Mouse (Mus musculus): ENCODE measurements around the gene Arhgap6. TPM values are rescaled to one million over a fixed set of nuclear protein-coding genes. Genes with fewer than 3 reads are reported as not detected.

The Arhgap6 gene
- total and polyA plus RNA-seq, 2 experiments from 2014 or later = 3.9 to 7.4 TPM

DNA sequence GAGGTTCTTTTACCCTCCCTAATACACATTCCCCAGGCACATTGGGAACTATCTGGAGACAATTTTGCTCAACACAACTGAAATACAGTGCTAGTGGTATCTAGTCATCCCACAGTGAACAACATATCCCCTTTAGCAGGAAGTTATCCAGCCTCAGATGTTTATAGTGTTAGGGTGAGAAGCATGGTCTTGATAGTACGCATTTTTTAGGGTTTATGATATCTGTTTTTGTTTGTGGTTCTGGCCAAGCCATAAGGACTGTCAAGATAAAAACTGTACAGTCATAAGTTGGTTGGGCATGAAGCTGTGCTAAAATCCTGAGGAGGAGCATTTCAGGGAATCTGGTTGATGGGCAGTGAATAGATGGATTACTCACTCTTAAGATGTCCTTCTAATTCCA lies 271.0 kb downstream of the Arhgap6 start:
- DNase-seq (ENCODE audit: low spot score) (no peak), ATAC-seq (ENCODE audit: insufficient read depth, low read depth) (no peak)
- Histone ChIP-seq H3K4me1 (ENCODE audit: control insufficient read depth, insufficient read depth) (no peaks in the 10 kb centered on the region), H3K36me3 (replicated peaks; ENCODE audit: control insufficient read depth, insufficient read depth, low read length) (no peaks in the 10 kb centered on the region), H3K9me3 (replicated peaks; ENCODE audit: control insufficient read depth, low read length) (no peaks in the 10 kb centered on the region), H3K4me3 (ENCODE audit: low read depth, low read length) (no peak overlapping the region), H3K4me2 (ENCODE audit: low read depth, low read length) (no peak overlapping the region), H3K27ac (ENCODE audit: low read depth) (no peak overlapping the region), H3K9ac (replicated peaks; ENCODE audit: low read depth, low read length) (no peak overlapping the region), H3K27me3 (ENCODE audit: control insufficient read depth, insufficient read depth, low read length) (no peaks in the 10 kb centered on the region)
- 65% methylated on average over 1 of the region's 1 CpGs for WGBS
- TF ChIP-seq EP300 (IDR thresholded peaks at IDR 0.05; ENCODE audit: low read depth) (no peak), CTCF (IDR thresholded peaks at IDR 0.05; ENCODE audit: low read depth) (no peak)

DNA sequence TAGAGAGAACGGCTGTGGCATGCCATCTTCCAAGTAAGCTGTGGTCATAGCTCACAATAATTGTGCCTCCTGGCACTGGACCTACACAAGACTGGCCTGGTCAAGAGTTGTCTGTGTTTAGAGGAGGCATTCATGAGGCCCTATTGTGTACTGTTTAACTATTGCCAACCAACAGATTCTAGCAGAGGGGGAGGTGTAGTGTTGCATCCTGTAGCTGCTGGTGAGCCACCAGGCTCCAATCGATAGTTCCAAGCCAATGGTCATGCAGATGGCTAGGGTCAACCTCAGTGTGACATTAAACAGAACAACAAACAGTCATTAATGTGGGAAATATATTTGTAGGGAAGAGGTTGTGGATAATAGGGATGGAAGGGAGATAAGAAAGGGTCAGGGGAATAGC lies 280.1 kb downstream of the Arhgap6 start:
- Histone ChIP-seq H3K9me3 (replicated peaks; ENCODE audit: control insufficient read depth, low read length) (no peaks in the 10 kb centered on the region), H3K4me1 (ENCODE audit: control insufficient read depth, insufficient read depth) (no peaks in the 10 kb centered on the region), H3K36me3 (replicated peaks; ENCODE audit: control insufficient read depth, insufficient read depth, low read length) (no peaks in the 10 kb centered on the region), H3K9ac (replicated peaks; ENCODE audit: low read depth, low read length) (no peak overlapping the region), H3K27ac (ENCODE audit: low read depth) (no peak overlapping the region), H3K4me3 (ENCODE audit: low read depth, low read length) (no peak overlapping the region), H3K4me2 (ENCODE audit: low read depth, low read length) (no peak overlapping the region), H3K27me3 (ENCODE audit: control insufficient read depth, insufficient read depth, low read length) (no peaks in the 10 kb centered on the region)
- DNase-seq (ENCODE audit: low spot score) = no peak
- no peak for TF ChIP-seq EP300 (IDR thresholded peaks at IDR 0.05; ENCODE audit: low read depth)
- no peak for TF ChIP-seq CTCF (IDR thresholded peaks at IDR 0.05; ENCODE audit: low read depth)
- ATAC-seq (ENCODE audit: insufficient read depth, low read depth) = no peak
- WGBS = 79% methylated on average over 2 of the region's 2 CpGs

DNA sequence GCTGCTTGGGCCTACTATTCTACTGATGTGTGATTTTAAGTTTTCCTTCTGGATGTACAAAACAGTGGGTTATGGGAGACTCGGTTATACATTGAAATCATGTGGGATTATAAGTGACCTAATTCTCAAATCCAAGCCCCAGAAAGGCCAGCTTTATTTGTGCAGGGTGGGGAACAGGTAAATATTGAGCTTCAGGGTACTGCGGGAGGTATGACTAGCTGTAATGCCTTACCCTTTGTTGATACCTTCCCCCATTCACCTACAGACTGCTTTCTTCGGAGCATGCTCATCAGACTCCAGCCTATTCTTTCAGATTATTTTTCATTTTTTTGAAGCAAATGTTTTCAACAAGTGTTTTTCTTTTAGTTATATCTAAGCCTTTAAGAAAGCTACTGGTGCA lies 286.7 kb downstream of the Arhgap6 start:
- ATAC-seq (ENCODE audit: insufficient read depth, low read depth) = no peak
- H3K9ac ChIP-seq (replicated peaks; ENCODE audit: low read depth, low read length) = no peak overlapping the region
- no peak overlapping the region for H3K4me3 ChIP-seq (ENCODE audit: low read depth, low read length)
- 81% methylated on average over 3 of the region's 3 CpGs for WGBS
- H3K9me3 ChIP-seq (replicated peaks; ENCODE audit: control insufficient read depth, low read length) = no peaks in the 10 kb centered on the region
- H3K4me2 ChIP-seq (ENCODE audit: low read depth, low read length) = no peak overlapping the region
- H3K27ac ChIP-seq (ENCODE audit: low read depth) = no peak overlapping the region
- H3K27me3 ChIP-seq (ENCODE audit: control insufficient read depth, insufficient read depth, low read length) = no peaks in the 10 kb centered on the region
- H3K36me3 ChIP-seq (replicated peaks; ENCODE audit: control insufficient read depth, insufficient read depth, low read length) = no peaks in the 10 kb centered on the region
- no peaks in the 10 kb centered on the region for H3K4me1 ChIP-seq (ENCODE audit: control insufficient read depth, insufficient read depth)
- DNase-seq (ENCODE audit: low spot score) = no peak
- no peak for TF ChIP-seq EP300 (IDR thresholded peaks at IDR 0.05; ENCODE audit: low read depth)
- no peak for TF ChIP-seq CTCF (IDR thresholded peaks at IDR 0.05; ENCODE audit: low read depth)

DNA sequence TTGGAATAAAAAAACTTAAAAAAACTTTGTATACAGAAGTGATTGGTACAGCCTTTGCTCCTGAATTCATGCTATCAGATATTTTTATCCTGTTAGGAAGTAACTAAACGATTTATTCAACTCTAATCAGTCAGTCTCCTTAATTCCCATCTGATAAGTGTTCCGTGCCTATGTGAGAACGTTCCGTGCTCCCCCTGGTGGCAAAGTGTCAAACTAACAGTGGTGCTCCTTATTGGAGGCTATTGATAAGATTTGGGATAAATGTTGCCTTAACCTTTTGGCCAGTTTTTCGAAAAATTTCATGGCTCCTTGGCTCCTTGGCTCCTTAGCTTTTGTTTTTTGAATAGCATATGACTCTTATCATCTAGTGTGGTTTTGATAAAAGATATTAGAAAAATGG lies 291.0 kb downstream of the Arhgap6 start:
- Histone ChIP-seq H3K4me3 (ENCODE audit: low read depth, low read length) (no peak overlapping the region), H3K27ac (ENCODE audit: low read depth) (no peak overlapping the region), H3K36me3 (replicated peaks; ENCODE audit: control insufficient read depth, insufficient read depth, low read length) (no peaks in the 10 kb centered on the region), H3K4me1 (ENCODE audit: control insufficient read depth, insufficient read depth) (no peaks in the 10 kb centered on the region), H3K9me3 (replicated peaks; ENCODE audit: control insufficient read depth, low read length) (no peaks in the 10 kb centered on the region), H3K9ac (replicated peaks; ENCODE audit: low read depth, low read length) (no peak overlapping the region), H3K4me2 (ENCODE audit: low read depth, low read length) (no peak overlapping the region), H3K27me3 (ENCODE audit: control insufficient read depth, insufficient read depth, low read length) (no peaks in the 10 kb centered on the region)
- TF ChIP-seq CTCF (IDR thresholded peaks at IDR 0.05; ENCODE audit: low read depth) (peak; percentile 55), EP300 (IDR thresholded peaks at IDR 0.05; ENCODE audit: low read depth) (no peak)
- DNase-seq (ENCODE audit: low spot score) (no peak), ATAC-seq (ENCODE audit: insufficient read depth, low read depth) (no peak)
- 6% methylated on average over 5 of the region's 5 CpGs for WGBS

DNA sequence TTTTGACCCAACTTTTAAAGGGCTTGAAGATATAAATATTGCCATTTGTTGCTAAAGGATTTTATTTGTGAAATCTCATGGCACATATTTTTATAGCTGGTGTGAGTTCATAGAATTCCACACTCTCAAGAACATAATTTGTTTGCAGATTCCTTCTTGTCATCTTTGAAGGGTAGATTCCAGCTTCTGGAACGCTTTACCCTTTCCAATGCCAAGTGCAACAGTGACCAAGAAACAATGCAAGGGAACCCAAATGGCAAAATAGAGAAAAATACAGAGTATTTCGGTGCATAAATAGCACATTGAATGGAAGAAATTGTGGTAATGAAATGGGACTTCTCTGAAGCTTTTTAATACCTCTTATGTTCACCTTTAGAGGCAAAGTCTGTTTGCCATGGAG lies 294.3 kb downstream of the Arhgap6 start:
- H3K27me3 ChIP-seq (ENCODE audit: control insufficient read depth, insufficient read depth, low read length) = no peaks in the 10 kb centered on the region

DNA sequence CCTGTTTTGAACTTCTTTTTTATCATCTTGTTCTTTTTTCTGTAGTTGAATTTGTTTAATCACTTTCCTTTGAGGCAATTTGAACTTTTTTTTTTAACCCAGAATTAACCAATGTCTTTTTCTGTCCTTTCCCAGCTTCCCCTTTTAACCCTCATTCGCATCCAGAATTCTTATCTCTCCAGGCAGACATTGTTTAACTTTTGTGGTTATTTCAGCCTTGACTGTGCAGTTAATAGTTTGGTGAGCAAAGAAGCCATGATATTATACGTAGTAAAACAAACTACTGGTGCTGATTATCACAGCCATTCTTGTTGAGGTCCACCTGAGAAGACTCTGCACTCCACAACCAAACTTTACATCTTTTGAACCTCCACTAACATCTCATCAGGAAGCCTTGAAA lies 299.7 kb downstream of the Arhgap6 start:
- no peak overlapping the region for H3K4me3 ChIP-seq (ENCODE audit: low read depth, low read length)
- no peak overlapping the region for H3K9ac ChIP-seq (replicated peaks; ENCODE audit: low read depth, low read length)
- no peak overlapping the region for H3K27ac ChIP-seq (ENCODE audit: low read depth)
- WGBS = 51% methylated on average over 2 of the region's 2 CpGs
- H3K9me3 ChIP-seq (replicated peaks; ENCODE audit: control insufficient read depth, low read length) = no peaks in the 10 kb centered on the region
- H3K27me3 ChIP-seq (ENCODE audit: control insufficient read depth, insufficient read depth, low read length) = no peaks in the 10 kb centered on the region
- no peak for TF ChIP-seq CTCF (IDR thresholded peaks at IDR 0.05; ENCODE audit: low read depth)
- no peak for TF ChIP-seq EP300 (IDR thresholded peaks at IDR 0.05; ENCODE audit: low read depth)
- H3K36me3 ChIP-seq (replicated peaks; ENCODE audit: control insufficient read depth, insufficient read depth, low read length) = no peaks in the 10 kb centered on the region
- DNase-seq (ENCODE audit: low spot score) = no peak
- no peak for ATAC-seq (ENCODE audit: insufficient read depth, low read depth)
- no peaks in the 10 kb centered on the region for H3K4me1 ChIP-seq (ENCODE audit: control insufficient read depth, insufficient read depth)
- H3K4me2 ChIP-seq (ENCODE audit: low read depth, low read length) = no peak overlapping the region

More for the DNA sequence above, 294.3 kb downstream of the Arhgap6 start:
- Histone ChIP-seq H3K9me3 (replicated peaks; ENCODE audit: control insufficient read depth, low read length) (no peaks in the 10 kb centered on the region), H3K9ac (replicated peaks; ENCODE audit: low read depth, low read length) (no peak overlapping the region), H3K27ac (ENCODE audit: low read depth) (no peak overlapping the region), H3K4me2 (ENCODE audit: low read depth, low read length) (no peak overlapping the region), H3K4me3 (ENCODE audit: low read depth, low read length) (no peak overlapping the region), H3K36me3 (replicated peaks; ENCODE audit: control insufficient read depth, insufficient read depth, low read length) (no peaks in the 10 kb centered on the region), H3K4me1 (ENCODE audit: control insufficient read depth, insufficient read depth) (no peaks in the 10 kb centered on the region)
- ATAC-seq (ENCODE audit: insufficient read depth, low read depth) (no peak), DNase-seq (ENCODE audit: low spot score) (no peak)
- WGBS = 46% methylated on average over 2 of the region's 2 CpGs
- no peak for TF ChIP-seq EP300 (IDR thresholded peaks at IDR 0.05; ENCODE audit: low read depth)
- no peak for TF ChIP-seq CTCF (IDR thresholded peaks at IDR 0.05; ENCODE audit: low read depth)
